In genomic region chr16:91268724-91269452, GRCm38 (mm10) we compare ENCODE assay signal across 9 mouse cellular contexts. TPM values are rescaled to one million over a fixed set of nuclear protein-coding genes. Genes with fewer than 3 reads are reported as not detected.
A peak's percentile ranks its signal among the peaks of the same experiment; 100 is the strongest.
DNase-seq lines count a peak whose midpoint lies in the region; ATAC-seq and TF ChIP-seq lines count a peak whose summit lies in the region.
"Had no signal": no experiment of that assay in that cellular context is flagged by ENCODE, and none has a peak within 500 bp of the region (broad histone marks: within the 10 kb centered on the region; RNA-seq: fewer than 3 reads in every experiment).

No protein-coding gene starts in this region.

- peaks cover 83% of the 10 kb centered on the region for H3K27me3 ChIP-seq in kidney, postnatal 0 days (ENCODE audit: insufficient read depth, low read length)
- H3K27me3 ChIP-seq in embryonic facial prominence, embryonic 14.5 days (replicated peaks; ENCODE audit: control insufficient read depth, insufficient read depth, low read length) = peaks cover 96% of the 10 kb centered on the region
- peaks cover 79% of the 10 kb centered on the region for H3K27me3 ChIP-seq in intestine, embryonic 15.5 days (replicated peaks)
- peaks cover 81% of the 10 kb centered on the region for H3K27me3 ChIP-seq in midbrain, embryonic 16.5 days (ENCODE audit: control insufficient read depth, insufficient read depth, low read depth, low read length)

- no peaks in the 10 kb centered on the region for H3K36me3 ChIP-seq in kidney, postnatal 0 days (ENCODE audit: insufficient read depth, low read length)
- no peaks in the 10 kb centered on the region for H3K36me3 ChIP-seq in embryonic facial prominence, embryonic 14.5 days (ENCODE audit: control insufficient read depth, insufficient read depth, low read length)
- no peaks in the 10 kb centered on the region for H3K36me3 ChIP-seq in intestine, embryonic 15.5 days
- H3K36me3 ChIP-seq in midbrain, embryonic 16.5 days (ENCODE audit: control insufficient read depth, insufficient read depth, low read length) = no peaks in the 10 kb centered on the region

- no peak for TF ChIP-seq CTCF in kidney, postnatal 0 days (IDR thresholded peaks at IDR 0.05; ENCODE audit: low read depth)

- peak overlapping the region; percentile 59 for H3K4me2 ChIP-seq in kidney, postnatal 0 days (ENCODE audit: low read length)
- peak overlapping the region; percentile 77 for H3K4me2 ChIP-seq in embryonic facial prominence, embryonic 14.5 days (ENCODE audit: low read depth, low read length)
- H3K4me2 ChIP-seq in intestine, embryonic 15.5 days (replicated peaks) = peak overlapping the region; percentile 79
- peak overlapping the region; percentile 77 for H3K4me2 ChIP-seq in midbrain, embryonic 16.5 days (ENCODE audit: low read length)

- WGBS in kidney, postnatal 0 days = 4% methylated on average over 13 of the region's 13 CpGs
- WGBS in embryonic facial prominence, embryonic 14.5 days = 7% methylated on average over 13 of the region's 13 CpGs
- WGBS in intestine, embryonic 15.5 days = 7% methylated on average over 13 of the region's 13 CpGs
- WGBS in midbrain, embryonic 16.5 days = 8% methylated on average over 13 of the region's 13 CpGs

- DNase-seq in kidney, postnatal 0 days (ENCODE audit: low spot score) = no peak
- DNase-seq in kidney, adult 8-10 months = no peak
- DNase-seq in embryonic facial prominence, embryonic 14.5 days (ENCODE audit: low spot score) = peak; percentile 73
- DNase-seq in cerebellum, adult 9-10 months = no peak
- DNase-seq in right cerebral cortex, adult 18-20 months = no peak
- no peak for DNase-seq in adrenal gland, postnatal 14 days

- peaks cover 12% of the 10 kb centered on the region; the same call in 1 of the 2 replicates for H3K4me1 ChIP-seq in kidney, postnatal 0 days (replicated peaks; ENCODE audit: insufficient read depth, low read length)
- H3K4me1 ChIP-seq in embryonic facial prominence, embryonic 14.5 days (ENCODE audit: control insufficient read depth, insufficient read depth, low read length) = peaks cover 7% of the 10 kb centered on the region; the same call in 1 of the 2 replicates
- H3K4me1 ChIP-seq in intestine, embryonic 15.5 days (replicated peaks) = peaks cover 15% of the 10 kb centered on the region
- peaks cover 22% of the 10 kb centered on the region for H3K4me1 ChIP-seq in midbrain, embryonic 16.5 days (ENCODE audit: control insufficient read depth, insufficient read depth, low read length)

- ATAC-seq in kidney, postnatal 0 days (replicated peaks; ENCODE audit: low FRiP score, low read depth) = 0 out of 2 replicates have a peak, but pooled peaks have one; percentile 17
- ATAC-seq in embryonic facial prominence, embryonic 14.5 days (ENCODE audit: low read depth) = peak; percentile 70; the same call in 1 of the 2 replicates
- no peak for ATAC-seq in intestine, embryonic 15.5 days
- no peak for ATAC-seq in midbrain, embryonic 16.5 days

- H3K27ac ChIP-seq in kidney, postnatal 0 days = no peak overlapping the region
- H3K27ac ChIP-seq in embryonic facial prominence, embryonic 14.5 days (replicated peaks; ENCODE audit: low read depth, low read length) = no peak overlapping the region
- H3K27ac ChIP-seq in intestine, embryonic 15.5 days = no peak overlapping the region
- H3K27ac ChIP-seq in midbrain, embryonic 16.5 days (ENCODE audit: low read length) = no peak overlapping the region

- H3K9me3 ChIP-seq in kidney, postnatal 0 days (replicated peaks; ENCODE audit: low read length) = no peaks in the 10 kb centered on the region
- H3K9me3 ChIP-seq in embryonic facial prominence, embryonic 14.5 days (ENCODE audit: control insufficient read depth, low read length) = no peaks in the 10 kb centered on the region
- no peaks in the 10 kb centered on the region for H3K9me3 ChIP-seq in intestine, embryonic 15.5 days
- no peaks in the 10 kb centered on the region for H3K9me3 ChIP-seq in midbrain, embryonic 16.5 days (replicated peaks; ENCODE audit: control insufficient read depth, low read length, poor library complexity, severe bottlenecking)

- H3K9ac ChIP-seq in kidney, postnatal 0 days (ENCODE audit: low read depth, low read length) = no peak overlapping the region
- no peak overlapping the region for H3K9ac ChIP-seq in embryonic facial prominence, embryonic 14.5 days (ENCODE audit: low read depth, low read length)
- no peak overlapping the region for H3K9ac ChIP-seq in intestine, embryonic 15.5 days
- no peak overlapping the region for H3K9ac ChIP-seq in midbrain, embryonic 16.5 days (ENCODE audit: low read depth, low read length)

- H3K4me3 ChIP-seq in kidney, postnatal 0 days (replicated peaks; ENCODE audit: low read depth, low read length) = peak overlapping the region; percentile 27; the same call in 1 of the 2 replicates
- peak overlapping the region; percentile 43 for H3K4me3 ChIP-seq in embryonic facial prominence, embryonic 14.5 days (ENCODE audit: low read depth, low read length)
- no peak overlapping the region for H3K4me3 ChIP-seq in intestine, embryonic 15.5 days (replicated peaks)
- peak overlapping the region; percentile 55 for H3K4me3 ChIP-seq in midbrain, embryonic 16.5 days (ENCODE audit: low read depth, low read length)

RNA-seq across cellular contexts. Expression of gene Olig1, which starts 0.7 kb away (rescaled TPM):
- 0.14 and 0.15 TPM in 2 replicates for polyA plus RNA-seq in kidney, postnatal 0 days (2015; fragmentation: Nextera tagmentation; extraction: Ambion mirVana)
- 4.1 and 4.2 TPM in 2 replicates for polyA plus RNA-seq in embryonic facial prominence, embryonic 14.5 days (2014; fragmentation: Nextera tagmentation; extraction: Ambion mirVana)
- 0.13 TPM in 1 of 2 replicates, not detected in the other for polyA plus RNA-seq in intestine, embryonic 15.5 days (2015; fragmentation: Nextera tagmentation; extraction: Ambion mirVana)
- polyA plus RNA-seq in midbrain, embryonic 16.5 days (2015; fragmentation: Nextera tagmentation; extraction: Ambion mirVana) = 94.2 and 131 TPM in 2 replicates
- total RNA-seq in adrenal gland, postnatal 14 days (2021) = 1.1 and 1.2 TPM in 2 replicates
- total RNA-seq: gastrocnemius, postnatal 14 days had no signal

RNA-seq across cellular contexts. Expression of gene Olig2, which starts 43.6 kb away (rescaled TPM):
- polyA plus RNA-seq in kidney, postnatal 0 days (2015; fragmentation: Nextera tagmentation; extraction: Ambion mirVana) = not detected in 2 replicates
- polyA plus RNA-seq in embryonic facial prominence, embryonic 14.5 days (2014; fragmentation: Nextera tagmentation; extraction: Ambion mirVana) = 1.1 and 1.3 TPM in 2 replicates
- polyA plus RNA-seq in intestine, embryonic 15.5 days (2015; fragmentation: Nextera tagmentation; extraction: Ambion mirVana) = not detected in 2 replicates
- polyA plus RNA-seq in midbrain, embryonic 16.5 days (2015; fragmentation: Nextera tagmentation; extraction: Ambion mirVana) = 8.5 and 9.9 TPM in 2 replicates
- 0.15 TPM in 1 of 2 replicates, not detected in the other for total RNA-seq in adrenal gland, postnatal 14 days (2021)
- total RNA-seq: gastrocnemius, postnatal 14 days had no signal

Comparison
In these comparisons a context has a peak if more than half of its experiments do, and no peak if none do; other contexts are left out.
1. ATAC-seq: peak in kidney, postnatal 0 days (single experiment) and embryonic facial prominence, embryonic 14.5 days (single experiment); none in intestine, embryonic 15.5 days (single experiment) and midbrain, embryonic 16.5 days (single experiment).
2. RNA of gene Olig1, which starts 0.7 kb away (polyA plus RNA-seq): 94.2 to 131 TPM in midbrain, embryonic 16.5 days; 4.1 to 4.2 TPM in embryonic facial prominence, embryonic 14.5 days, 0.14 to 0.15 TPM in kidney, postnatal 0 days and 0.13 TPM in intestine, embryonic 15.5 days; every median in the first group is over 10 times any median in the second.
3. Peak in every context shown above with its lines, with median percentiles within 50 percentile points of each other: H3K4me2 ChIP-seq.